Mouse (Mus musculus): ENCODE results near the gene Xirp2.

GRCm38 (mm10) chr2:67433081-67433480 lies 12.7 kb upstream of the Xirp2 start, which contains the start of gene Gm26727:
- TF ChIP-seq MAFK (IDR thresholded peaks at IDR 0.05; ENCODE audit: insufficient read depth, low read depth, low read length), result no peak
- no peak for TF ChIP-seq HCFC1 (IDR thresholded peaks at IDR 0.05; ENCODE audit: borderline replicate concordance, insufficient read depth, low read length)
- TF ChIP-seq CHD2 (IDR thresholded peaks at IDR 0.05; ENCODE audit: low read depth, low read length), result no peak
- TF ChIP-seq ZC3H11A (IDR thresholded peaks at IDR 0.05; ENCODE audit: borderline replicate concordance, low read depth, low read length), result no peak
- TF ChIP-seq ZNF384 (IDR thresholded peaks at IDR 0.05; ENCODE audit: low read depth, low read length), result no peak
